Mouse (Mus musculus): ENCODE data around the gene Rexo1. TPM values are rescaled to one million over a fixed set of nuclear protein-coding genes. Genes with fewer than 3 reads are reported as not detected.
A peak's percentile ranks its signal among the peaks of the same experiment; 100 is the strongest.

The Rexo1 gene
- polyA plus RNA-seq, 1 experiment = 188 TPM

GRCm38 (mm10) chr10:80570871-80571836 is 9.8 kb upstream of the Rexo1 start:
- H3K4me3 ChIP-seq (ENCODE audit: control insufficient read depth, insufficient read depth, low read length) = no peak overlapping the region
- no peaks in the 10 kb centered on the region for H3K27me3 ChIP-seq (ENCODE audit: control insufficient read depth, insufficient read depth, low read length)
- WGBS = 23% methylated on average over 30 of the region's 30 CpGs
- H3K27ac ChIP-seq (ENCODE audit: control insufficient read depth, insufficient read depth, low read length) = peak overlapping the region; percentile 4; the same call in 1 of the 2 replicates
- TF ChIP-seq POLR2A (IDR thresholded peaks at IDR 0.05; ENCODE audit: control insufficient read depth, extremely low read depth, insufficient read depth, low read length, poor library complexity) (no peak), CTCF (IDR thresholded peaks at IDR 0.05; ENCODE audit: borderline replicate concordance, control insufficient read depth, extremely low read depth, insufficient read depth, low read length, poor library complexity) (no peak)
- H3K36me3 ChIP-seq (ENCODE audit: control insufficient read depth, insufficient read depth, low read length) = no peaks in the 10 kb centered on the region; the same call in 1 of the 2 replicates
- H3K4me1 ChIP-seq (replicated peaks; ENCODE audit: control insufficient read depth, insufficient read depth, low read length) = peaks cover 58% of the 10 kb centered on the region
- DNase-seq = no peak

- Histone ChIP-seq H3K36me3 (ENCODE audit: control insufficient read depth, insufficient read depth, low read length) (no peaks in the 10 kb centered on the region; the same call in 1 of the 2 replicates), H3K27me3 (ENCODE audit: control insufficient read depth, insufficient read depth, low read length) (no peaks in the 10 kb centered on the region), H3K4me1 (replicated peaks; ENCODE audit: control insufficient read depth, insufficient read depth, low read length) (peaks cover 58% of the 10 kb centered on the region), H3K4me3 (ENCODE audit: control insufficient read depth, insufficient read depth, low read length) (no peak overlapping the region), H3K27ac (ENCODE audit: control insufficient read depth, insufficient read depth, low read length) (no peak overlapping the region)
- WGBS = 75% methylated on average over 10 of the region's 10 CpGs
- TF ChIP-seq CTCF (IDR thresholded peaks at IDR 0.05; ENCODE audit: borderline replicate concordance, control insufficient read depth, extremely low read depth, insufficient read depth, low read length, poor library complexity) = no peak
- no peak for DNase-seq
Measured at GRCm38 (mm10) chr10:80570419-80570818, 9.1 kb upstream of the Rexo1 start.

- Histone ChIP-seq H3K4me3 (ENCODE audit: control insufficient read depth, insufficient read depth, low read length) (no peak overlapping the region), H3K27ac (ENCODE audit: control insufficient read depth, insufficient read depth, low read length) (no peak overlapping the region), H3K27me3 (ENCODE audit: control insufficient read depth, insufficient read depth, low read length) (no peaks in the 10 kb centered on the region), H3K36me3 (ENCODE audit: control insufficient read depth, insufficient read depth, low read length) (no peaks in the 10 kb centered on the region; the same call in 1 of the 2 replicates), H3K4me1 (replicated peaks; ENCODE audit: control insufficient read depth, insufficient read depth, low read length) (peaks cover 54% of the 10 kb centered on the region)
- no peak for TF ChIP-seq CTCF (IDR thresholded peaks at IDR 0.05; ENCODE audit: borderline replicate concordance, control insufficient read depth, extremely low read depth, insufficient read depth, low read length, poor library complexity)
- TF ChIP-seq POLR2A (IDR thresholded peaks at IDR 0.05; ENCODE audit: control insufficient read depth, extremely low read depth, insufficient read depth, low read length, poor library complexity) = no peak
- WGBS = 18% methylated on average over 10 of the region's 10 CpGs
- DNase-seq = peak; percentile 44
Measured at GRCm38 (mm10) chr10:80569664-80570066, 8.3 kb upstream of the Rexo1 start.

- TF ChIP-seq POLR2A (IDR thresholded peaks at IDR 0.05; ENCODE audit: control insufficient read depth, extremely low read depth, insufficient read depth, low read length, poor library complexity) = no peak
- TF ChIP-seq CTCF (IDR thresholded peaks at IDR 0.05; ENCODE audit: borderline replicate concordance, control insufficient read depth, extremely low read depth, insufficient read depth, low read length, poor library complexity) = no peak
Measured at GRCm38 (mm10) chr10:80568876-80569275, 7.5 kb upstream of the Rexo1 start.

GRCm38 (mm10) chr10:80566375-80567092 is 5.2 kb upstream of the Rexo1 start:
- DNase-seq = peak; percentile 93
- peak overlapping the region; percentile 19 for H3K27ac ChIP-seq (ENCODE audit: control insufficient read depth, insufficient read depth, low read length)
- H3K36me3 ChIP-seq (ENCODE audit: control insufficient read depth, insufficient read depth, low read length) = no peaks in the 10 kb centered on the region; the same call in 1 of the 2 replicates
- H3K27me3 ChIP-seq (ENCODE audit: control insufficient read depth, insufficient read depth, low read length) = no peaks in the 10 kb centered on the region
- H3K4me1 ChIP-seq (replicated peaks; ENCODE audit: control insufficient read depth, insufficient read depth, low read length) = peaks cover 46% of the 10 kb centered on the region
- TF ChIP-seq CTCF (IDR thresholded peaks at IDR 0.05; ENCODE audit: borderline replicate concordance, control insufficient read depth, extremely low read depth, insufficient read depth, low read length, poor library complexity) (peak; percentile 94; the same call in 1 of the 2 replicates), POLR2A (IDR thresholded peaks at IDR 0.05; ENCODE audit: control insufficient read depth, extremely low read depth, insufficient read depth, low read length, poor library complexity) (no peak)
- 20% methylated on average over 17 of the region's 17 CpGs for WGBS
- no peak overlapping the region for H3K4me3 ChIP-seq (ENCODE audit: control insufficient read depth, insufficient read depth, low read length)

More at GRCm38 (mm10) chr10:80568876-80569275, 7.5 kb upstream of the Rexo1 start:
- Histone ChIP-seq H3K27ac (ENCODE audit: control insufficient read depth, insufficient read depth, low read length) (no peak overlapping the region), H3K36me3 (ENCODE audit: control insufficient read depth, insufficient read depth, low read length) (no peaks in the 10 kb centered on the region; the same call in 1 of the 2 replicates), H3K4me1 (replicated peaks; ENCODE audit: control insufficient read depth, insufficient read depth, low read length) (peaks cover 54% of the 10 kb centered on the region), H3K4me3 (ENCODE audit: control insufficient read depth, insufficient read depth, low read length) (no peak overlapping the region), H3K27me3 (ENCODE audit: control insufficient read depth, insufficient read depth, low read length) (no peaks in the 10 kb centered on the region)
- DNase-seq = no peak
- 98% methylated on average over 29 of the region's 29 CpGs for WGBS

GRCm38 (mm10) chr10:80560621-80561020 is 739 bp downstream of the Rexo1 start:
- peaks cover 40% of the 10 kb centered on the region for H3K4me1 ChIP-seq (replicated peaks; ENCODE audit: control insufficient read depth, insufficient read depth, low read length)
- TF ChIP-seq CTCF (IDR thresholded peaks at IDR 0.05; ENCODE audit: borderline replicate concordance, control insufficient read depth, extremely low read depth, insufficient read depth, low read length, poor library complexity) (no peak), POLR2A (IDR thresholded peaks at IDR 0.05; ENCODE audit: control insufficient read depth, extremely low read depth, insufficient read depth, low read length, poor library complexity) (no peak)
- 0% methylated on average over 13 of the region's 13 CpGs for WGBS
- DNase-seq = no peak
- H3K4me3 ChIP-seq (ENCODE audit: control insufficient read depth, insufficient read depth, low read length) = peak overlapping the region; percentile 65
- H3K36me3 ChIP-seq (ENCODE audit: control insufficient read depth, insufficient read depth, low read length) = no peaks in the 10 kb centered on the region
- no peak overlapping the region for H3K27ac ChIP-seq (ENCODE audit: control insufficient read depth, insufficient read depth, low read length)
- H3K27me3 ChIP-seq (ENCODE audit: control insufficient read depth, insufficient read depth, low read length) = no peaks in the 10 kb centered on the region
